Mouse (Mus musculus): ENCODE measurements around the gene Mrpl18. TPM values are rescaled to one million over a fixed set of nuclear protein-coding genes. Genes with fewer than 3 reads are reported as not detected.
A peak's percentile ranks its signal among the peaks of the same experiment; 100 is the strongest.

The Mrpl18 gene
- total RNA-seq, 2 experiments from 2014 or later, result 54.0 to 56.0 TPM

GRCm38 (mm10) chr17:12872275-12873028 lies 43.7 kb downstream of the Mrpl18 start:
- peak; percentile 35 to 52 for DNase-seq (ENCODE audit: low spot score in 2 of 2)
- intact Hi-C loops (cut with DNase I), result no loop called here

- no peak for DNase-seq (ENCODE audit: low spot score in 2 of 2)
These were observed 47.5 kb downstream of the Mrpl18 start for GRCm38 (mm10) chr17:12868640-12869039.

GRCm38 (mm10) chr17:12868043-12868442 lies 48.1 kb downstream of the Mrpl18 start, which contains the start of gene Mas1:
Gene Mas1 (minus strand): TSS chr17:12868143.
- no peak for DNase-seq (ENCODE audit: low spot score in 2 of 2)
- intact Hi-C loops (cut with DNase I), result no loop called here

More at GRCm38 (mm10) chr17:12868640-12869039, 47.5 kb downstream of the Mrpl18 start:
- intact Hi-C loops (cut with DNase I), result no loop called here

- DNase-seq (ENCODE audit: low spot score in 2 of 2), result peak; percentile 70 to 71
- intact Hi-C loops (cut with DNase I), result no loop called here
These were observed 49.3 kb downstream of the Mrpl18 start for GRCm38 (mm10) chr17:12866853-12867252.

- no peak for DNase-seq (ENCODE audit: low spot score in 2 of 2)
- intact Hi-C loops (cut with DNase I), result no loop called here
These were observed 50.7 kb downstream of the Mrpl18 start for GRCm38 (mm10) chr17:12865407-12865806.

DNA sequence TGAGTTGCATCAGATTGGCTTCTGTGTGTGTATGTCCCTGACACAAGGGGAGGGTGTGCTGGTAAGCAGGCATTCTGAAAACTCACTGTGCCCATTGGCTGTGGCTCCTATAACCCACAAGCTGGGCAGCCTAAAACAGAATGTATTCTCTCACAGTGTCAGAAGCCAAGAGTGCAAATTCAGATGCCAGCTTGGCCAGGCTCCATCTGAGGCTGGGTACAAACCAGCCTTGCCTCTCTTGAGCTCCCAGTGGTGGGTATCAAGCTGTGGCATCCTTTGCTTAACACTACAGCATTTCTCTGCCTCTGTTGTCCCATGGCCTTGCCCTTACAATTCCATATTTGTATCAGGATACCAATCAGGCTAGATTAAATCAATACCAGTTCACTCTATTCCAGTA lies 52.0 kb downstream of the Mrpl18 start:
- intact Hi-C loops (cut with DNase I), result no loop called here
- no peak for DNase-seq (ENCODE audit: low spot score in 2 of 2)

Small RNA genes lying within 50 kb of the gene (microRNA-seq; reads per million reads assigned to microRNA genes)
- not detected for gene Gm24085

Other genes starting within 250 kb of the Mrpl18 start
- 1 to 10 TPM in 1 of 2 experiments, under 1 TPM in 1; 0.72 to 1.1 TPM for gene Slc22a1, start 240.5 kb downstream of the Mrpl18 start, total RNA-seq (2021)
- gene Igf2r, start 146.7 kb downstream of the Mrpl18 start, total RNA-seq (2021), result 10 to 100 TPM; 27.0 to 27.7 TPM
- gene Mas1, start 48.2 kb downstream of the Mrpl18 start, total RNA-seq (2021), result 10 to 100 TPM; 27.4 to 35.8 TPM
- gene Mrgprh, start 40.3 kb downstream of the Mrpl18 start, total RNA-seq (2021), result under 1 TPM in 1 of 2 experiments, not detected in 1; 0.37 TPM
- gene Pnldc1, start 6.1 kb downstream of the Mrpl18 start, total RNA-seq (2021), result 1 to 10 TPM; 1.4 to 1.8 TPM
- 100 to 1,000 TPM; 193 to 198 TPM for gene Tcp1, start 644 bp downstream of the Mrpl18 start, total RNA-seq (2021)
- gene Acat3, start 24.3 kb upstream of the Mrpl18 start, total RNA-seq (2021), result 1 to 10 TPM; 3.9 to 4.3 TPM
- 10 to 100 TPM; 52.7 to 68.9 TPM for gene Acat2, start 44.4 kb upstream of the Mrpl18 start, total RNA-seq (2021)
- gene Wtap, start 77.8 kb upstream of the Mrpl18 start, total RNA-seq (2021), result 10 to 100 TPM; 47.6 to 51.5 TPM
- gene Sod2, start 90.5 kb upstream of the Mrpl18 start, total RNA-seq (2021), result 100 to 1,000 TPM; 272 to 281 TPM
- not detected for gene Gpr31b, start 136.0 kb upstream of the Mrpl18 start, total RNA-seq (2021)
- under 1 TPM; 0.20 to 0.47 TPM for gene Tcp10b, start 144.8 kb upstream of the Mrpl18 start, total RNA-seq (2021)
- gene Unc93a, start 215.5 kb upstream of the Mrpl18 start, total RNA-seq (2021), result under 1 TPM in 1 of 2 experiments, not detected in 1; 0.15 TPM